Mouse (Mus musculus): Measurements from ENCODE around the gene Fndc11. TPM values are rescaled to one million over a fixed set of nuclear protein-coding genes. Genes with fewer than 3 reads are reported as not detected.

Gene Fndc11
- total and polyA plus RNA-seq, 3 experiments, result not detected

DNA sequence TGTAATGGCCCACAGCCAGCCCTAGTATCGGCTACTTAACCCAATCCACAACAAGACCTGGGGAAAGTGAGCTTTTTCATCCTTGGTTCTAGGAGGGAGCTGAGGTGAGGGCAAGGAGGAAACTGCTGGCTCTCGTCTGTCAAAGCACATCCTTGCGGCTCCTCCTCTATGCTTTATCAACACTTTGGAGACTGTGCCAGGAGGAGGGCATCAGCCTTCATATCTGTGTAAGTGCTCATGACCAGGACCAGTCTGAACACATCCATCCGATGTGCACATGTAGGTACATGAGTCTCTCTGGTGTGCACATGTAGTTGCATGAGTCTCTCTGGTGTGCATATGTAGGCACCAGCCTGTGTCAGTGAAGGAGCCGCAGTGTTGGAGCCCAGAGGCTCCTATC is 14.1 kb upstream of the Fndc11 start:
- DNase-seq (ENCODE audit: low read depth, low spot score), result no peak
- H3K36me3 ChIP-seq (ENCODE audit: control insufficient read depth in 1 of 2, insufficient read depth in 2 of 2, low read length in 2 of 2), result no peaks in the 10 kb centered on the region
- no peaks in the 10 kb centered on the region for H3K9me3 ChIP-seq (replicated peaks; ENCODE audit: insufficient read depth, low read length)
- H3K79me2 ChIP-seq (ENCODE audit: control insufficient read depth, insufficient read depth, low read length, poor library complexity), result no peaks in the 10 kb centered on the region
- H3K27ac ChIP-seq (ENCODE audit: control insufficient read depth, low read depth, low read length), result no peak overlapping the region
- no peak overlapping the region for H3K9ac ChIP-seq (ENCODE audit: control insufficient read depth, low read depth, low read length, poor library complexity, severe bottlenecking)
- H3K4me3 ChIP-seq (ENCODE audit: control insufficient read depth in 1 of 2, insufficient read depth in 1 of 2, low read depth in 2 of 2, low read length in 2 of 2), result no peak overlapping the region
- H3K27me3 ChIP-seq (ENCODE audit: control insufficient read depth in 1 of 2, insufficient read depth in 2 of 2, low read length in 2 of 2), result no peaks in the 10 kb centered on the region; a peak in 2 of 4 replicates
- no peaks in the 10 kb centered on the region for H3K4me1 ChIP-seq (ENCODE audit: control insufficient read depth in 1 of 2, insufficient read depth in 2 of 2, low read length in 2 of 2)
- TF ChIP-seq MAFK (IDR thresholded peaks at IDR 0.05; ENCODE audit: borderline replicate concordance, low read depth, low read length), result no peak
- no peak for TF ChIP-seq RCOR1 (IDR thresholded peaks at IDR 0.05; ENCODE audit: low read depth, low read length)
- TF ChIP-seq POLR2AphosphoS2 (IDR thresholded peaks at IDR 0.05; ENCODE audit: low read length), result no peak
- no peak for TF ChIP-seq NRF1 (IDR thresholded peaks at IDR 0.05; ENCODE audit: insufficient read depth, low read depth, low read length, poor library complexity, severe bottlenecking)
- TF ChIP-seq CHD2 (IDR thresholded peaks at IDR 0.05; ENCODE audit: low read length), result no peak
- no peak for TF ChIP-seq POLR2AphosphoS5 (IDR thresholded peaks at IDR 0.05; ENCODE audit: borderline replicate concordance, low read depth, low read length)
- no peak for TF ChIP-seq ZNF384 (IDR thresholded peaks at IDR 0.05; ENCODE audit: low read depth, low read length)
- no peak for TF ChIP-seq RAD21 (IDR thresholded peaks at IDR 0.05; ENCODE audit: low read depth, low read length)
- TF ChIP-seq MXI1 (IDR thresholded peaks at IDR 0.05; ENCODE audit: low read depth, low read length), result no peak

GRCm38 (mm10) chr2:181206118-181206517 is 13.7 kb upstream of the Fndc11 start:
- Histone ChIP-seq H3K4me3 (ENCODE audit: control insufficient read depth in 1 of 2, insufficient read depth in 1 of 2, low read depth in 2 of 2, low read length in 2 of 2) (no peak overlapping the region), H3K4me1 (ENCODE audit: control insufficient read depth in 1 of 2, insufficient read depth in 2 of 2, low read length in 2 of 2) (no peaks in the 10 kb centered on the region), H3K27me3 (ENCODE audit: control insufficient read depth in 1 of 2, insufficient read depth in 2 of 2, low read length in 2 of 2) (no peaks in the 10 kb centered on the region; a peak in 2 of 4 replicates), H3K9me3 (replicated peaks; ENCODE audit: insufficient read depth, low read length) (no peaks in the 10 kb centered on the region), H3K36me3 (ENCODE audit: control insufficient read depth in 1 of 2, insufficient read depth in 2 of 2, low read length in 2 of 2) (no peaks in the 10 kb centered on the region), H3K79me2 (ENCODE audit: control insufficient read depth, insufficient read depth, low read length, poor library complexity) (no peaks in the 10 kb centered on the region), H3K9ac (ENCODE audit: control insufficient read depth, low read depth, low read length, poor library complexity, severe bottlenecking) (no peak overlapping the region), H3K27ac (ENCODE audit: control insufficient read depth, low read depth, low read length) (no peak overlapping the region)
- TF ChIP-seq USF1 (IDR thresholded peaks at IDR 0.05; ENCODE audit: low read depth, low read length), result peak; percentile 23; the same call in 1 of the 2 replicates
- no peak for TF ChIP-seq ELF1 (IDR thresholded peaks at IDR 0.05; ENCODE audit: low read depth, low read length)
- no peak for DNase-seq (ENCODE audit: low read depth, low spot score)

DNA sequence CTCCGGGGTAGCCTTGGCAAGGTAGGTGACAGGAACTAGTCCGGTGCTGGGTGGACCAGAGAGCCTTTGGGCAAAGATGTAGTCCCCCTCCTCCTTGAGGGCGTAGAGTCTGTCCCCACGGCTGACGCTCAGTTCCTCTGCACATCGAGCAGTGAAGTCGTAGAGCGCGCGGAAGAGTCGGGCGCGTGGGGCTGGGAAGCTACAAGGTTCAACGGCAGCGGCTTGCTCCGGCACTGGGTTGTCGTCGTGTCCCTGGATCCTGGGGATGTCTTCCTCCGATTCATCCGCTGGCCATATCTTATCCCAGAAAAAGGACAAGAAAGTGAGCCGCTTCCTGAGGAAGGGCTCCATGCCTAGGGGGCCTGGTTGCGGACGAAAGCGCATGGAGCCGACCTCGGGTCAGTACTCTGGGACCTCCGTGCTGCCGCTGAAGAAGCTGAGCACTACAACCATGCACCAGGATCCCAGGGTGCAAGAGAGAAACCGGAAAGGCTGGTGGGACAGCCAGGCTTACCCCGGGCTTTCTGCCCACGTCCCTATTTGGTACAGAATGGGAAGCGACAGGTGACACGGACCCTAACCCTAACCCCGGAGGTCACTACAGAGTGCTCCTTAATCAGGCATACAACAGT is 7.3 kb upstream of the Fndc11 start:
- H3K9ac ChIP-seq (ENCODE audit: control insufficient read depth, low read depth, low read length, poor library complexity, severe bottlenecking), result no peak overlapping the region
- H3K4me3 ChIP-seq (ENCODE audit: control insufficient read depth in 1 of 2, insufficient read depth in 1 of 2, low read depth in 2 of 2, low read length in 2 of 2), result no peak overlapping the region

More for the DNA sequence above, 7.3 kb upstream of the Fndc11 start:
- no peak for DNase-seq (ENCODE audit: low read depth, low spot score)
- Histone ChIP-seq H3K9me3 (replicated peaks; ENCODE audit: insufficient read depth, low read length) (no peaks in the 10 kb centered on the region), H3K4me1 (ENCODE audit: control insufficient read depth in 1 of 2, insufficient read depth in 2 of 2, low read length in 2 of 2) (no peaks in the 10 kb centered on the region), H3K79me2 (ENCODE audit: control insufficient read depth, insufficient read depth, low read length, poor library complexity) (no peaks in the 10 kb centered on the region), H3K36me3 (ENCODE audit: control insufficient read depth in 1 of 2, insufficient read depth in 2 of 2, low read length in 2 of 2) (no peaks in the 10 kb centered on the region), H3K27ac (ENCODE audit: control insufficient read depth, low read depth, low read length) (no peak overlapping the region), H3K27me3 (ENCODE audit: control insufficient read depth in 1 of 2, insufficient read depth in 2 of 2, low read length in 2 of 2) (peaks cover 0 to 1% of the 10 kb centered on the region in 2 experiments; a peak in 2 of 4 replicates)
- TF ChIP-seq NELFE (IDR thresholded peaks at IDR 0.05; ENCODE audit: low read depth, low read length), result no peak
- no peak for TF ChIP-seq ELF1 (IDR thresholded peaks at IDR 0.05; ENCODE audit: low read depth, low read length)
- TF ChIP-seq USF1 (IDR thresholded peaks at IDR 0.05; ENCODE audit: low read depth, low read length), result no peak

All from MEL (cell line).